Comparison of ENCODE assay signal across 11 mouse cellular contexts in the genomic region with DNA sequence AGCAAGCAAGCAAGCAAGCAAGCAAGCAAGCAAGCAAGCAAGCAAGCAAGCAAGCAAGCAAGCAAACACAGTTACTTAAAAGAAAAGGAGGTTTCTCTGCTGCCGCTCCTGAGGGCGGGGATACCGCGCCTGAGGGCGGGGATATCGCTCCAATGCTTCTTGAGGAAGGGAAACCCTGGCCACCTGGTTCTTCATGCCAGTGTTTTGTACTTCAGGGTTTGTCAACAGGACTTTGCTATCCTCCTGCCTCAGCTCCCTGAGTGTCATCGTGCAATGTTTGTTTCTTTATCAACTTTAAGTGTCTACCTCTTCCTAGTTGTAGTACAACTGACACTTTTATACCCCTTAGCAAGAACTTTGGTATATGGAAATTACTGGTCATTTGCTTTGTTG.
DNase-seq lines count a peak whose midpoint lies in the region; ATAC-seq and TF ChIP-seq lines count a peak whose summit lies in the region.
"Had no signal": no experiment of that assay in that cellular context is flagged by ENCODE, and none has a peak within 500 bp of the region (broad histone marks: within the 10 kb centered on the region; RNA-seq: fewer than 3 reads in every experiment).

No protein-coding gene starts in this region.

- no peaks in the 10 kb centered on the region for H3K27me3 ChIP-seq in heart, embryonic 11.5 days (ENCODE audit: control insufficient read depth, insufficient read depth, low read length)
- H3K27me3 ChIP-seq in lung, postnatal 0 days (replicated peaks; ENCODE audit: insufficient read depth, low read length) = no peaks in the 10 kb centered on the region
- H3K27me3 ChIP-seq in intestine, embryonic 16.5 days (replicated peaks; ENCODE audit: control insufficient read depth, insufficient read depth, low read length) = no peaks in the 10 kb centered on the region
- H3K27me3 ChIP-seq in stomach, embryonic 15.5 days (replicated peaks) = no peaks in the 10 kb centered on the region
- H3K27me3 ChIP-seq: midbrain, embryonic 15.5 days had no signal

- peak overlapping the region; percentile 51 for H3K4me2 ChIP-seq in heart, embryonic 11.5 days
- H3K4me2 ChIP-seq in lung, postnatal 0 days (replicated peaks; ENCODE audit: low read depth, low read length) = peak overlapping the region; percentile 37; the same call in 1 of the 2 replicates
- peak overlapping the region; percentile 40 for H3K4me2 ChIP-seq in intestine, embryonic 16.5 days (ENCODE audit: low read depth, low read length)
- H3K4me2 ChIP-seq in stomach, embryonic 15.5 days = peak overlapping the region; percentile 36
- H3K4me2 ChIP-seq: midbrain, embryonic 15.5 days had no signal

- no peak for DNase-seq in heart, postnatal 14 days
- no peak for DNase-seq in lung, postnatal 0 days (ENCODE audit: low spot score)
- no peak for DNase-seq in lung, postnatal 10 days
- DNase-seq in left cerebral cortex, postnatal 4 days = no peak
- DNase-seq in cerebellum, adult 9-10 months = no peak
- DNase-seq: gastrocnemius, postnatal 10 days had no signal

- H3K9ac ChIP-seq in heart, embryonic 11.5 days (ENCODE audit: low read depth, low read length) = no peak overlapping the region
- H3K9ac ChIP-seq in lung, postnatal 0 days (replicated peaks; ENCODE audit: low read depth) = no peak overlapping the region
- peak overlapping the region; percentile 40; the same call in 1 of the 2 replicates for H3K9ac ChIP-seq in intestine, embryonic 16.5 days (ENCODE audit: low read depth, low read length)
- no peak overlapping the region for H3K9ac ChIP-seq in stomach, embryonic 15.5 days
- H3K9ac ChIP-seq: midbrain, embryonic 15.5 days had no signal

- TF ChIP-seq EP300 in lung, postnatal 0 days (IDR thresholded peaks at IDR 0.05) = no peak

- no peak for TF ChIP-seq CTCF in lung, postnatal 0 days (IDR thresholded peaks at IDR 0.05)

- intact Hi-C loops in heart, postnatal 14 days (cut with DNase I) = no loop called here
- intact Hi-C loops in left cerebral cortex, postnatal 4 days (cut with DNase I) = no loop called here

- no peak overlapping the region for H3K4me3 ChIP-seq in heart, embryonic 11.5 days (ENCODE audit: low read depth, low read length)
- no peak overlapping the region for H3K4me3 ChIP-seq in lung, postnatal 0 days (ENCODE audit: low read depth, low read length)
- H3K4me3 ChIP-seq in intestine, embryonic 16.5 days (ENCODE audit: low read length) = peak overlapping the region; percentile 11
- no peak overlapping the region for H3K4me3 ChIP-seq in stomach, embryonic 15.5 days (replicated peaks)
- H3K4me3 ChIP-seq: midbrain, embryonic 15.5 days had no signal

- H3K4me1 ChIP-seq in heart, embryonic 11.5 days (ENCODE audit: control insufficient read depth, insufficient read depth, low read length) = peaks cover 8% of the 10 kb centered on the region; the same call in 1 of the 2 replicates
- no peaks in the 10 kb centered on the region for H3K4me1 ChIP-seq in lung, postnatal 0 days (ENCODE audit: insufficient read depth, low read depth, low read length)
- peaks cover 12% of the 10 kb centered on the region for H3K4me1 ChIP-seq in intestine, embryonic 16.5 days (ENCODE audit: control insufficient read depth, insufficient read depth, low read length)
- peaks cover 11% of the 10 kb centered on the region; the same call in 1 of the 2 replicates for H3K4me1 ChIP-seq in stomach, embryonic 15.5 days
- H3K4me1 ChIP-seq: midbrain, embryonic 15.5 days had no signal

- H3K36me3 ChIP-seq in heart, embryonic 11.5 days (ENCODE audit: control insufficient read depth, insufficient read depth, low read length) = no peaks in the 10 kb centered on the region
- no peaks in the 10 kb centered on the region for H3K36me3 ChIP-seq in lung, postnatal 0 days (ENCODE audit: insufficient read depth, low read length)
- H3K36me3 ChIP-seq in intestine, embryonic 16.5 days (ENCODE audit: control insufficient read depth, insufficient read depth, low read length) = no peaks in the 10 kb centered on the region
- H3K36me3 ChIP-seq in stomach, embryonic 15.5 days = no peaks in the 10 kb centered on the region
- H3K36me3 ChIP-seq: midbrain, embryonic 15.5 days had no signal

- WGBS in heart, embryonic 11.5 days (ENCODE audit: insufficient replicate concordance) = 26% methylated on average over 7 of the region's 7 CpGs
- 61% methylated on average over 7 of the region's 7 CpGs for WGBS in lung, postnatal 0 days
- WGBS in intestine, embryonic 16.5 days = 41% methylated on average over 7 of the region's 7 CpGs
- WGBS in stomach, embryonic 15.5 days = 49% methylated on average over 7 of the region's 7 CpGs

- H3K9me3 ChIP-seq in heart, embryonic 11.5 days (replicated peaks; ENCODE audit: control insufficient read depth, low read length) = no peaks in the 10 kb centered on the region
- H3K9me3 ChIP-seq in lung, postnatal 0 days (ENCODE audit: low read length) = no peaks in the 10 kb centered on the region
- no peaks in the 10 kb centered on the region for H3K9me3 ChIP-seq in intestine, embryonic 16.5 days (ENCODE audit: control insufficient read depth, low read length)
- no peaks in the 10 kb centered on the region for H3K9me3 ChIP-seq in stomach, embryonic 15.5 days
- H3K9me3 ChIP-seq: midbrain, embryonic 15.5 days had no signal

- H3K27ac ChIP-seq in heart, embryonic 11.5 days (ENCODE audit: low read depth, low read length) = no peak overlapping the region
- H3K27ac ChIP-seq in lung, postnatal 0 days (ENCODE audit: low read length) = no peak overlapping the region
- no peak overlapping the region for H3K27ac ChIP-seq in intestine, embryonic 16.5 days (ENCODE audit: low read length)
- peak overlapping the region; percentile 19; the same call in 1 of the 2 replicates for H3K27ac ChIP-seq in stomach, embryonic 15.5 days
- H3K27ac ChIP-seq: midbrain, embryonic 15.5 days had no signal

- ATAC-seq in heart, embryonic 11.5 days (replicated peaks; ENCODE audit: insufficient number of reproducible peaks, low FRiP score, low TSS enrichment) = no peak
- ATAC-seq in lung, postnatal 0 days = no peak
- no peak for ATAC-seq in intestine, embryonic 16.5 days
- ATAC-seq in stomach, embryonic 15.5 days (ENCODE audit: insufficient read depth, low FRiP score, low read depth) = no peak
- ATAC-seq: inflammation-experienced regulatory T-cells, adult 6 months; midbrain, embryonic 15.5 days had no signal
